ENCODE assay signal across 8 mouse cellular contexts in genomic region chr8:120518736-120519534, GRCm38 (mm10).
DNase-seq lines count a peak whose midpoint lies in the region; ATAC-seq and TF ChIP-seq lines count a peak whose summit lies in the region.

No protein-coding gene starts in this region.

- no peaks in the 10 kb centered on the region for H3K36me3 ChIP-seq in hindbrain, postnatal 0 days (ENCODE audit: insufficient read depth, low read length)
- H3K36me3 ChIP-seq in neural tube, embryonic 12.5 days = no peaks in the 10 kb centered on the region

- TF ChIP-seq CTCF in hindbrain, postnatal 0 days (IDR thresholded peaks at IDR 0.05; ENCODE audit: low read depth) = peak; percentile 30

- H3K9ac ChIP-seq in hindbrain, postnatal 0 days (replicated peaks; ENCODE audit: low read length) = no peak overlapping the region
- H3K9ac ChIP-seq in neural tube, embryonic 12.5 days = no peak overlapping the region

- no peak overlapping the region for H3K27ac ChIP-seq in hindbrain, postnatal 0 days
- H3K27ac ChIP-seq in neural tube, embryonic 12.5 days = peak overlapping the region; percentile 42; the same call in 1 of the 2 replicates

- 67% methylated on average over 14 of the region's 14 CpGs for WGBS in hindbrain, postnatal 0 days
- 57% methylated on average over 14 of the region's 14 CpGs for WGBS in neural tube, embryonic 12.5 days

- peak; percentile 66 to 72 for DNase-seq in heart, adult 9 months (ENCODE audit: low spot score in 2 of 2)
- no peak for DNase-seq in heart, postnatal 25 days (ENCODE audit: low spot score)
- DNase-seq in 3134 (ENCODE audit: extremely low read depth, insufficient read length, low spot score) = peak; percentile 56
- DNase-seq in brain, adult 2 months (ENCODE audit: low read depth, low spot score) = peak; percentile 75
- DNase-seq in hindbrain, postnatal 0 days (ENCODE audit: low spot score) = no peak
- no peak for DNase-seq in urinary bladder, adult 2 months (ENCODE audit: low spot score)

- peaks cover 34% of the 10 kb centered on the region for H3K4me1 ChIP-seq in hindbrain, postnatal 0 days (ENCODE audit: insufficient read depth, low read length)
- H3K4me1 ChIP-seq in neural tube, embryonic 12.5 days = peaks cover 99% of the 10 kb centered on the region

- no peak for ATAC-seq in hindbrain, postnatal 0 days
- ATAC-seq in neural tube, embryonic 12.5 days (ENCODE audit: low FRiP score, low read depth) = no peak
- no peak for ATAC-seq in CD4-positive, CD25-positive, alpha-beta regulatory T cell, adult 4 months

- intact Hi-C loops in heart, postnatal 25 days (cut with DNase I) = no loop called here

- no peaks in the 10 kb centered on the region for H3K27me3 ChIP-seq in hindbrain, postnatal 0 days (ENCODE audit: insufficient read depth, low read length)
- no peaks in the 10 kb centered on the region for H3K27me3 ChIP-seq in neural tube, embryonic 12.5 days (replicated peaks)

- H3K4me3 ChIP-seq in hindbrain, postnatal 0 days (ENCODE audit: low read length) = no peak overlapping the region
- H3K4me3 ChIP-seq in neural tube, embryonic 12.5 days = no peak overlapping the region

- no peaks in the 10 kb centered on the region for H3K9me3 ChIP-seq in hindbrain, postnatal 0 days (ENCODE audit: low read length)
- H3K9me3 ChIP-seq in neural tube, embryonic 12.5 days = no peaks in the 10 kb centered on the region

- no peak overlapping the region for H3K4me2 ChIP-seq in hindbrain, postnatal 0 days (ENCODE audit: low read depth, low read length)
- H3K4me2 ChIP-seq in neural tube, embryonic 12.5 days (replicated peaks) = peak overlapping the region; percentile 2; the same call in 1 of the 2 replicates

Comparison
In these comparisons a context has a peak if more than half of its experiments do, and no peak if none do; other contexts are left out.
1. DNase-seq: peak in heart, adult 9 months (2 of 2), 3134 (single experiment) and brain, adult 2 months (single experiment); none in heart, postnatal 25 days (single experiment), hindbrain, postnatal 0 days (single experiment) and urinary bladder, adult 2 months (single experiment).